Mouse (Mus musculus) embryonic fibroblast, embryonic 13.5 days (primary cell): ENCODE measurements at regions not wholly inside any gene's neighbourhood (a gene's known extent, or its start where the extent isn't known, plus 50 kb on each side); places are given as distances from the start of the nearest gene placed in this dataset.

Source experiments
- CTCF ChIP-seq: IDR thresholded peaks from 2 replicates; pipeline ENCODE4 v1.5.1; 2011; ENCODE audit warnings: mild to moderate bottlenecking, control low read depth, low read length, moderate library complexity, borderline replicate concordance; ENCODE audit not compliant: insufficient read depth
- POLR2A ChIP-seq: IDR thresholded peaks from 2 replicates; pipeline ENCODE4 v1.6.1; 2011; ENCODE audit warnings: low read depth, mild to moderate bottlenecking, control low read depth, low read length, moderate library complexity

DNA sequence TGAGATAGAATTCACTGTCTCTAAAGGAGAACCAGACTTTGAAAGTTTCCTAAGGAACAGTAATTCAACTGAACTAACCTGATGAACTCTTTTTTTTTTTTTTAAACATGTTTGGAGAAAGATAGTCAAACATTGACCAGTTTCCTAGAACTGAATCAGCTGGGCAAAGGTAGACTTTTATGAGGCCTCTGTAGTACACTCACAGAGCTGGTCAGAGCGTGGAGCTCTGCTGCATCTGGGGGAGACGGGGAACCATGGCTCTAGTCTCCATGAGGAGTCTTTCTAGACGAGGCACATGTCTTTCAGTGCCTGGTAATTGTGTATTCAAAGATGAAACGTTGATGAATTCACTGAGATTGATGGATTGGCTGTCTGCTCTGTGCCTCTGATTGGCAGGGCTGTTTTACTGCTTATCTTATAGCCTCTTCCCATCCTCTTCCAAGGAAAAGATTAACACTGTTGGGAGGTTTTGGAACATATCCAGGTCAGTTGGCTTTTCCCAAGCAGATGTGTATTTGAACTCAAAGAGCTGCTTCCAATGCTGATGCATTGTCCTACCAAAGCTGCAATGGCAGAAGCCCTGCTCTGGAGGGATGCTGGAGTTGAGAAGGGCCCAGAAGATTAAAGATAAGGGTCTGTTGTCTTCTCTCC lies 122.5 kb upstream of the Maf start:
- TF ChIP-seq CTCF: no peak
- TF ChIP-seq POLR2A: no peak
